In the genomic region with DNA sequence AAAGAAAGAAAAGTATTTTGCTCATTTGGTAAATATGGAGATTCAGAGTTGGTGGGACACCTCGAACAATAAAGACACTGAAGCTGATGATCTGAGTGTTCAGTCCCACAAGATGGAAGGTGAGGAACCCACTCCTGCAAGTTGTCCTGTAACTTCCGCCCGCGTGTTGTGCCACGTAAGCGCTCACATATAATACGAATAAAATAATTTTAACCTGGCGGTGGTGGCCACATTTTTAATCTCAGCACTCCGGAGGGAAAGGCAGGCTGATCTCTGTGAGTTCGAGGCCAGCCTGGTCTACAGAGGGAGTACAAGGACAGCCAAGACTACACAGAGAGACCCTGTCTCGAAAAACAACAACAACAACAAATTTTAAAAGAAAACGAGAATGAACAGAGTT, we compare ENCODE assay signal across 8 mouse cellular contexts. TPM values are rescaled to one million over a fixed set of nuclear protein-coding genes. Genes with fewer than 3 reads are reported as not detected.
DNase-seq lines count a peak whose midpoint lies in the region; ATAC-seq and TF ChIP-seq lines count a peak whose summit lies in the region.

No protein-coding gene starts in this region.

- H3K27ac ChIP-seq in layer of hippocampus, adult 2 months: peak overlapping the region; percentile 96
- no peak overlapping the region for H3K27ac ChIP-seq in embryonic facial prominence, embryonic 11.5 days (replicated peaks; ENCODE audit: low read depth, low read length)
- peak overlapping the region; percentile 85 for H3K27ac ChIP-seq in hindbrain, embryonic 15.5 days (replicated peaks)
- H3K27ac ChIP-seq in midbrain, embryonic 16.5 days (ENCODE audit: low read length): peak overlapping the region; percentile 85

- peak overlapping the region; percentile 57 for H3K4me2 ChIP-seq in embryonic facial prominence, embryonic 11.5 days (ENCODE audit: low read depth, low read length)
- peak overlapping the region; percentile 69 for H3K4me2 ChIP-seq in hindbrain, embryonic 15.5 days
- H3K4me2 ChIP-seq in midbrain, embryonic 16.5 days (ENCODE audit: low read length): peak overlapping the region; percentile 64

- H3K4me1 ChIP-seq in embryonic facial prominence, embryonic 11.5 days (ENCODE audit: control insufficient read depth, insufficient read depth, low read length): no peaks in the 10 kb centered on the region
- H3K4me1 ChIP-seq in hindbrain, embryonic 15.5 days (replicated peaks): peaks cover 26% of the 10 kb centered on the region
- H3K4me1 ChIP-seq in midbrain, embryonic 16.5 days (ENCODE audit: control insufficient read depth, insufficient read depth, low read length): peaks cover 23% of the 10 kb centered on the region

- H3K4me3 ChIP-seq in layer of hippocampus, adult 2 months: peak overlapping the region; percentile 95
- H3K4me3 ChIP-seq in embryonic facial prominence, embryonic 11.5 days (ENCODE audit: low read depth, low read length): peak overlapping the region; percentile 91
- peak overlapping the region; percentile 90 for H3K4me3 ChIP-seq in hindbrain, embryonic 15.5 days
- peak overlapping the region; percentile 88 for H3K4me3 ChIP-seq in midbrain, embryonic 16.5 days (ENCODE audit: low read depth, low read length)

- H3K9ac ChIP-seq in embryonic facial prominence, embryonic 11.5 days (replicated peaks; ENCODE audit: low read length): peak overlapping the region; percentile 91
- peak overlapping the region; percentile 82 for H3K9ac ChIP-seq in hindbrain, embryonic 15.5 days
- H3K9ac ChIP-seq in midbrain, embryonic 16.5 days (ENCODE audit: low read depth, low read length): peak overlapping the region; percentile 88

- TF ChIP-seq CTCF in layer of hippocampus, adult 2 months (conservative IDR thresholded peaks at IDR 0.05): no peak

- 48% methylated on average over 12 of the region's 12 CpGs for WGBS in embryonic facial prominence, embryonic 11.5 days
- WGBS in hindbrain, embryonic 15.5 days: 51% methylated on average over 12 of the region's 12 CpGs
- WGBS in midbrain, embryonic 16.5 days: 50% methylated on average over 12 of the region's 12 CpGs

- intact Hi-C loops in left cerebral cortex, postnatal 36 days (cut with DNase I): loop anchor here (5.0 kb wide), 1 partner anchor 72 kb away; the partner anchor contains the start of genes Emc3 and Fancd2

- no peak for ATAC-seq in embryonic facial prominence, embryonic 11.5 days (replicated peaks; ENCODE audit: insufficient number of reproducible peaks, low FRiP score, low TSS enrichment, low read depth)
- ATAC-seq in hindbrain, embryonic 15.5 days (ENCODE audit: low FRiP score, low read depth): no peak
- ATAC-seq in midbrain, embryonic 16.5 days: peak; percentile 33

- no peaks in the 10 kb centered on the region for H3K36me3 ChIP-seq in embryonic facial prominence, embryonic 11.5 days (replicated peaks; ENCODE audit: control insufficient read depth, insufficient read depth, low read depth, low read length)
- H3K36me3 ChIP-seq in hindbrain, embryonic 15.5 days: no peaks in the 10 kb centered on the region
- no peaks in the 10 kb centered on the region for H3K36me3 ChIP-seq in midbrain, embryonic 16.5 days (ENCODE audit: control insufficient read depth, insufficient read depth, low read length)

- H3K27me3 ChIP-seq in embryonic facial prominence, embryonic 11.5 days (ENCODE audit: control insufficient read depth, insufficient read depth, low read length): no peaks in the 10 kb centered on the region
- H3K27me3 ChIP-seq in hindbrain, embryonic 15.5 days: no peaks in the 10 kb centered on the region
- H3K27me3 ChIP-seq in midbrain, embryonic 16.5 days (ENCODE audit: control insufficient read depth, insufficient read depth, low read depth, low read length): no peaks in the 10 kb centered on the region

- no peaks in the 10 kb centered on the region for H3K9me3 ChIP-seq in embryonic facial prominence, embryonic 11.5 days (replicated peaks; ENCODE audit: control insufficient read depth, low read length)
- H3K9me3 ChIP-seq in hindbrain, embryonic 15.5 days: no peaks in the 10 kb centered on the region
- no peaks in the 10 kb centered on the region for H3K9me3 ChIP-seq in midbrain, embryonic 16.5 days (replicated peaks; ENCODE audit: control insufficient read depth, low read length, poor library complexity, severe bottlenecking)

- no peak for DNase-seq in layer of hippocampus, adult 2 months (ENCODE audit: low spot score in 2 of 2)
- no peak for DNase-seq in layer of hippocampus, adult 9-11 months
- peak; percentile 18 for DNase-seq in embryonic facial prominence, embryonic 11.5 days (ENCODE audit: low spot score)
- DNase-seq in adrenal gland, adult 8-10 months: no peak
- no peak for DNase-seq in left cerebral cortex, postnatal 36 days (ENCODE audit: low spot score in 2 of 2)
- DNase-seq in urinary bladder, postnatal 14 days (ENCODE audit: low spot score): no peak

RNA-seq across cellular contexts. Expression of gene Brk1, which starts 0.6 kb away (rescaled TPM):
- total RNA-seq in layer of hippocampus, adult 2 months (2021): 100 to 1,000 TPM; 211 to 234 TPM
- 232 and 233 TPM in 2 replicates for polyA plus RNA-seq in embryonic facial prominence, embryonic 11.5 days (2014; fragmentation: Nextera tagmentation; extraction: Ambion mirVana)
- polyA plus RNA-seq in hindbrain, embryonic 15.5 days (2015; fragmentation: Nextera tagmentation; extraction: Ambion mirVana): 244 and 249 TPM in 2 replicates
- polyA plus RNA-seq in midbrain, embryonic 16.5 days (2015; fragmentation: Nextera tagmentation; extraction: Ambion mirVana): 227 and 250 TPM in 2 replicates
- 100 to 1,000 TPM; 180 to 239 (median 200) TPM for total RNA-seq in adrenal gland, adult 8-10 months (2022)
- 100 to 1,000 TPM; 218 to 259 TPM for total RNA-seq in left cerebral cortex, postnatal 36 days (2021)

RNA-seq across cellular contexts. Expression of gene Fancd2os, which starts 3.5 kb away (rescaled TPM):
- total RNA-seq in layer of hippocampus, adult 2 months (2021): under 1 TPM; 0.33 to 0.86 TPM
- polyA plus RNA-seq in embryonic facial prominence, embryonic 11.5 days (2014; fragmentation: Nextera tagmentation; extraction: Ambion mirVana): 0.20 TPM in 1 of 2 replicates, not detected in the other
- not detected in 2 replicates for polyA plus RNA-seq in hindbrain, embryonic 15.5 days (2015; fragmentation: Nextera tagmentation; extraction: Ambion mirVana)
- not detected in 2 replicates for polyA plus RNA-seq in midbrain, embryonic 16.5 days (2015; fragmentation: Nextera tagmentation; extraction: Ambion mirVana)
- under 1 TPM in 1 of 4 experiments, not detected in 3; 0.35 TPM for total RNA-seq in adrenal gland, adult 8-10 months (2022)
- total RNA-seq in left cerebral cortex, postnatal 36 days (2021): under 1 TPM in 1 of 2 experiments, not detected in 1; 0.32 TPM

RNA-seq across cellular contexts. Expression of gene Vhl, which starts 19.8 kb away (rescaled TPM):
- 10 to 100 TPM; 44.3 to 44.9 TPM for total RNA-seq in layer of hippocampus, adult 2 months (2021)
- polyA plus RNA-seq in embryonic facial prominence, embryonic 11.5 days (2014; fragmentation: Nextera tagmentation; extraction: Ambion mirVana): 56.9 and 64.0 TPM in 2 replicates
- 71.2 and 78.7 TPM in 2 replicates for polyA plus RNA-seq in hindbrain, embryonic 15.5 days (2015; fragmentation: Nextera tagmentation; extraction: Ambion mirVana)
- 70.1 and 77.8 TPM in 2 replicates for polyA plus RNA-seq in midbrain, embryonic 16.5 days (2015; fragmentation: Nextera tagmentation; extraction: Ambion mirVana)
- total RNA-seq in adrenal gland, adult 8-10 months (2022): 10 to 100 TPM; 29.5 to 34.0 (median 32.1) TPM
- 10 to 100 TPM; 48.1 to 49.8 TPM for total RNA-seq in left cerebral cortex, postnatal 36 days (2021)

RNA-seq across cellular contexts. Expression of gene Irak2, which starts 34.3 kb away (rescaled TPM):
- 10 to 100 TPM; 16.6 to 18.8 TPM for total RNA-seq in layer of hippocampus, adult 2 months (2021)
- 2.2 and 4.0 TPM in 2 replicates for polyA plus RNA-seq in embryonic facial prominence, embryonic 11.5 days (2014; fragmentation: Nextera tagmentation; extraction: Ambion mirVana)
- polyA plus RNA-seq in hindbrain, embryonic 15.5 days (2015; fragmentation: Nextera tagmentation; extraction: Ambion mirVana): 2.9 and 3.6 TPM in 2 replicates
- 1.3 and 2.1 TPM in 2 replicates for polyA plus RNA-seq in midbrain, embryonic 16.5 days (2015; fragmentation: Nextera tagmentation; extraction: Ambion mirVana)
- 10 to 100 TPM; 11.8 to 38.3 (median 22.4) TPM for total RNA-seq in adrenal gland, adult 8-10 months (2022)
- total RNA-seq in left cerebral cortex, postnatal 36 days (2021): 10 to 100 TPM; 21.0 to 24.9 TPM
